In the genomic region with DNA sequence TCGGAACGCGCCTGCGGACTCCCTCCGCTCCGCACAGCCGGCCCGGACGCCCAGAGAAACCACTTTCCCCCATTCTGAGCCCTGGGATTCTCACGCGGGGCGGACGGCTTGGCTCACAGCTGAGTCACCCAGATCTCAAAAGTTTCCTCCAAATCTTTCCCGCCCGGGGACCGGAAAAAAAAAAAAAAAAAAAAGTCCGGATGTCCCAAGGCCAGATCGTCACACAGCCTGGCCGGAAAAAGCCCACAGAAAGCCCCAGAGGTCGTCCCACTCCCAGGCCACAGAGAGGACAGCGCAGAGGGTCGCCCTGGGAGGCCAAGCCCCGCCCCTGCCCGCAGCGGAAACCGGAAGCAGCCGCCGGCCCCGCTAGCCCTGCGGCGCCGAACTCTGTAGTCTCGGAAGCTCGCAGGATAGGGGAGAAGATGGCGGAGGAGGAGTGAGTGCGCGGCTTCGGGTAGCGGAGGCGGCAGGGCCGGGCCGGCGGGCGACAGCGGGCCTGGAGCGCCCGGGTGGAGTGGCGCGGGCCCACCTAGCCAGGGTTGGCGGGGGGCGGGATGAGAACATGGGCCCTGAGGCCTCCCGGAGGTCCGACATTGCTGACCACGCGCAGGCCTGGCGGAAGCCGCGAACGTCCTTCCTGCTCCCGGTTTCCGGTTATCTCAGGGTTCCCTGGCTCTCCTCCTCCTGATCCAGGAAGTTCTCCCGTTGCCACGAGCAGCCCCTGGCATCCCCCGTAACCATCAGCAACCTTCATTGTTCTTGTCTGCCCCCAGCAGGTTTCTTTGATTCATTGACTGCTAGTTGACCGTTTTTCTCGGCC, we compare ENCODE assay signal across 8 mouse cellular contexts. TPM values are rescaled to one million over a fixed set of nuclear protein-coding genes. Genes with fewer than 3 reads are reported as not detected.
DNase-seq lines count a peak whose midpoint lies in the region; ATAC-seq and TF ChIP-seq lines count a peak whose summit lies in the region.

TSS of gene Slc9a8 (plus strand) at position 383 of the 820 bp plus-strand sequence.

- peak; percentile 95 for ATAC-seq in heart, embryonic 12.5 days (ENCODE audit: insufficient number of reproducible peaks, low FRiP score)
- peak; percentile 95 for ATAC-seq in kidney, postnatal 0 days (replicated peaks; ENCODE audit: low FRiP score, low read depth)
- ATAC-seq in liver, embryonic 11.5 days (replicated peaks; ENCODE audit: low FRiP score) = peak; percentile 94
- ATAC-seq in stomach, embryonic 14.5 days (ENCODE audit: insufficient number of reproducible peaks, insufficient read depth, low FRiP score, low read depth) = peak; percentile 95

- under 1% methylated on average over 65 of the region's 66 CpGs for WGBS in heart, embryonic 12.5 days
- WGBS in kidney, postnatal 0 days = under 1% methylated on average over 64 of the region's 66 CpGs
- WGBS in liver, embryonic 11.5 days = under 1% methylated on average over 64 of the region's 66 CpGs
- WGBS in stomach, embryonic 14.5 days = under 1% methylated on average over 62 of the region's 66 CpGs

- no peak for TF ChIP-seq CTCF in brain, embryonic 14.5 days (IDR thresholded peaks at IDR 0.05; ENCODE audit: borderline replicate concordance, extremely low read depth, insufficient read depth, insufficient read length)
- TF ChIP-seq CTCF in kidney, postnatal 0 days (IDR thresholded peaks at IDR 0.05; ENCODE audit: low read depth) = no peak; the same call in 1 of the 2 replicates

- peaks cover 67% of the 10 kb centered on the region for H3K4me1 ChIP-seq in erythroblast, embryonic 14.5 days (ENCODE audit: control insufficient read depth)
- H3K4me1 ChIP-seq in heart, embryonic 12.5 days (replicated peaks) = peaks cover 15% of the 10 kb centered on the region
- peaks cover 11% of the 10 kb centered on the region; the same call in 1 of the 2 replicates for H3K4me1 ChIP-seq in kidney, postnatal 0 days (replicated peaks; ENCODE audit: insufficient read depth, low read length)
- H3K4me1 ChIP-seq in liver, embryonic 11.5 days (replicated peaks; ENCODE audit: control insufficient read depth, insufficient read depth, low read length) = peaks cover 39% of the 10 kb centered on the region
- peaks cover 14% of the 10 kb centered on the region for H3K4me1 ChIP-seq in stomach, embryonic 14.5 days (ENCODE audit: control insufficient read depth, insufficient read depth, low read length)

- H3K27me3 ChIP-seq in erythroblast, embryonic 14.5 days (ENCODE audit: control insufficient read depth) = no peaks in the 10 kb centered on the region
- no peaks in the 10 kb centered on the region for H3K27me3 ChIP-seq in heart, embryonic 12.5 days (replicated peaks)
- no peaks in the 10 kb centered on the region for H3K27me3 ChIP-seq in kidney, postnatal 0 days (ENCODE audit: insufficient read depth, low read length)
- no peaks in the 10 kb centered on the region for H3K27me3 ChIP-seq in liver, embryonic 11.5 days (replicated peaks; ENCODE audit: control insufficient read depth, insufficient read depth, low read length)
- no peaks in the 10 kb centered on the region for H3K27me3 ChIP-seq in stomach, embryonic 14.5 days (ENCODE audit: control insufficient read depth, insufficient read depth, low read length)

- peak within 1 kb of the TSS; percentile 95 for H3K9ac ChIP-seq in heart, embryonic 12.5 days
- peak within 1 kb of the TSS; percentile 83 for H3K9ac ChIP-seq in kidney, postnatal 0 days (ENCODE audit: low read depth, low read length)
- peak within 1 kb of the TSS; percentile 81 for H3K9ac ChIP-seq in liver, embryonic 11.5 days (ENCODE audit: low read depth, low read length)
- peak within 1 kb of the TSS; percentile 86 for H3K9ac ChIP-seq in stomach, embryonic 14.5 days (replicated peaks; ENCODE audit: low read depth, low read length)

- peak within 1 kb of the TSS; percentile 92 for H3K4me3 ChIP-seq in erythroblast, embryonic 14.5 days (replicated peaks)
- peak within 1 kb of the TSS; percentile 95 for H3K4me3 ChIP-seq in heart, embryonic 12.5 days
- H3K4me3 ChIP-seq in kidney, postnatal 0 days (replicated peaks; ENCODE audit: low read depth, low read length) = peak within 1 kb of the TSS; percentile 70
- peak within 1 kb of the TSS; percentile 65 for H3K4me3 ChIP-seq in liver, embryonic 11.5 days (ENCODE audit: low read depth, low read length)
- H3K4me3 ChIP-seq in stomach, embryonic 14.5 days (ENCODE audit: low read depth, low read length) = peak within 1 kb of the TSS; percentile 84

- peaks cover 3% of the 10 kb centered on the region; the same call in 1 of the 2 replicates for H3K9me3 ChIP-seq in erythroblast, embryonic 14.5 days (ENCODE audit: control insufficient read depth, low read length)
- no peaks in the 10 kb centered on the region for H3K9me3 ChIP-seq in heart, embryonic 12.5 days (replicated peaks)
- H3K9me3 ChIP-seq in kidney, postnatal 0 days (replicated peaks; ENCODE audit: low read length) = no peaks in the 10 kb centered on the region
- H3K9me3 ChIP-seq in liver, embryonic 11.5 days (ENCODE audit: control insufficient read depth, low read length) = no peaks in the 10 kb centered on the region
- 0 out of 2 replicates have a peak, but pooled peaks cover 4% of the 10 kb centered on the region for H3K9me3 ChIP-seq in stomach, embryonic 14.5 days (ENCODE audit: control insufficient read depth, low read depth, low read length)

- H3K36me3 ChIP-seq in erythroblast, embryonic 14.5 days (ENCODE audit: control insufficient read depth) = peaks cover 42% of the 10 kb centered on the region
- H3K36me3 ChIP-seq in heart, embryonic 12.5 days = peaks cover 30% of the 10 kb centered on the region
- H3K36me3 ChIP-seq in kidney, postnatal 0 days (ENCODE audit: insufficient read depth, low read length) = peaks cover 21% of the 10 kb centered on the region
- H3K36me3 ChIP-seq in liver, embryonic 11.5 days (ENCODE audit: control insufficient read depth, insufficient read depth, low read length) = peaks cover 14% of the 10 kb centered on the region
- peaks cover 24% of the 10 kb centered on the region for H3K36me3 ChIP-seq in stomach, embryonic 14.5 days (ENCODE audit: control insufficient read depth, insufficient read depth, low read length)

- peak within 1 kb of the TSS; percentile 99 for H3K27ac ChIP-seq in heart, embryonic 12.5 days (ENCODE audit: poor library complexity, severe bottlenecking)
- H3K27ac ChIP-seq in kidney, postnatal 0 days = peak within 1 kb of the TSS; percentile 95
- H3K27ac ChIP-seq in liver, embryonic 11.5 days (ENCODE audit: low read depth, low read length) = peak within 1 kb of the TSS; percentile 83
- peak within 1 kb of the TSS; percentile 97 for H3K27ac ChIP-seq in stomach, embryonic 14.5 days (ENCODE audit: low read length)

- H3K4me2 ChIP-seq in heart, embryonic 12.5 days = peak within 1 kb of the TSS; percentile 72
- H3K4me2 ChIP-seq in kidney, postnatal 0 days (ENCODE audit: low read length) = peak within 1 kb of the TSS; percentile 91
- H3K4me2 ChIP-seq in liver, embryonic 11.5 days = peak within 1 kb of the TSS; percentile 75
- H3K4me2 ChIP-seq in stomach, embryonic 14.5 days (replicated peaks; ENCODE audit: low read depth, low read length) = peak within 1 kb of the TSS; percentile 68

- TF ChIP-seq POLR2A in brain, embryonic 14.5 days (IDR thresholded peaks at IDR 0.05; ENCODE audit: borderline replicate concordance, extremely low read depth, insufficient read depth, insufficient read length, poor library complexity, severe bottlenecking) = peak; percentile 76

- DNase-seq in B cell, adult 2 months = peak; percentile 92
- DNase-seq in brain, embryonic 14.5 days (ENCODE audit: low read depth) = peak; percentile 97
- DNase-seq in kidney, postnatal 0 days (ENCODE audit: low spot score) = peak; percentile 98
- peak; percentile 98 for DNase-seq in liver, embryonic 11.5 days (ENCODE audit: low spot score)
- peak; percentile 84 for DNase-seq in naive thymus-derived CD4-positive, alpha-beta T cell, adult 2 months (ENCODE audit: low read depth)

RNA-seq across cellular contexts. Expression of gene Slc9a8, which starts in this region (rescaled TPM):
- 45.5 and 46.2 TPM in 2 replicates for polyA plus RNA-seq in brain, embryonic 14.5 days (2012; rRNA removed)
- polyA plus RNA-seq in erythroblast, embryonic 14.5 days (2012) = 0.95 and 1.2 TPM in 2 replicates
- polyA plus RNA-seq in heart, embryonic 12.5 days (2016; fragmentation: Nextera tagmentation; extraction: Ambion mirVana) = 22.6 and 25.6 TPM in 2 replicates
- polyA plus RNA-seq in kidney, postnatal 0 days (2015; fragmentation: Nextera tagmentation; extraction: Ambion mirVana) = 14.2 and 15.5 TPM in 2 replicates
- polyA plus RNA-seq in liver, embryonic 11.5 days (2014; fragmentation: Nextera tagmentation; extraction: Ambion mirVana) = 22.0 and 23.8 TPM in 2 replicates
- polyA plus RNA-seq in stomach, embryonic 14.5 days (2014; fragmentation: Nextera tagmentation; extraction: Ambion mirVana) = 26.2 and 27.5 TPM in 2 replicates

Comparison
In these comparisons a context has a peak if more than half of its experiments do, and no peak if none do; other contexts are left out.
1. Peak in every context shown above with its lines: DNase-seq, ATAC-seq, H3K4me3 ChIP-seq and H3K27ac ChIP-seq.